Mouse (Mus musculus) lung, adult 2 months (tissue): ENCODE results near the gene Disp1.

Source experiments
- CTCF ChIP-seq: fragments of 200-500 bp; IDR thresholded peaks from 2 replicates; pipeline ENCODE4 v1.5.1; 2011; ENCODE audit warnings: mild to moderate bottlenecking, low read length, control low read depth; ENCODE audit not compliant: insufficient read depth
- POLR2A ChIP-seq: fragments of 200-500 bp; IDR thresholded peaks from 2 replicates; pipeline ENCODE4 v1.6.1; 2011; ENCODE audit warnings: low read depth, mild to moderate bottlenecking, control low read depth, low read length, borderline replicate concordance; ENCODE audit errors: extremely low read depth

DNA sequence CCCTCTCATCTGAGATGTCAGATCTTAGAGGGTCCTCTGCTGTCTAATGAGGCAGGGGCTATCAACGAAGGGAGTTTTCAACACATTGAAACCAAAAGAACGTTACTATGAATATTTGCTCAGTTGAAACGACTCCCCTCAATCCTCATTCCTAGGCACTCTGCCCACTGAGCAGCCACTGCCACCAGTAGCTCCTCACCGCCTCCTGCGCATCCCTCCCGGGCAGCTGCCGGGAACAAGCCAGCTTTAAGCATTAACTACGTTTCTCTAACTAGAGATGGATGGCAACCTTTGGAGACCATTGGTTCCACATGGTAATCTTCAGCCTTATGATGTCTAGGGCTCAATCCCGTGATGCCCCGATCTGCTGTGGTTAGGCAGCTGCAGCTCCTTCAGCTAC lies 123.7 kb downstream of the Disp1 start:
- TF ChIP-seq POLR2A, result no peak
- TF ChIP-seq CTCF, result no peak
